Mouse (Mus musculus) CH12.LX (cell line): ENCODE measurements around the gene Primpol. TPM values are rescaled to one million over a fixed set of nuclear protein-coding genes. Genes with fewer than 3 reads are reported as not detected.

Experiments used
- DNase-seq: peaks from one replicate; pipeline ENCODE4 v3.0.0-alpha.2; 2013; ENCODE audit errors: extremely low read depth
- H3K27ac ChIP-seq: 2 replicates; pipeline ENCODE4 v1.5.1; 2012; ENCODE audit warnings: low read depth, mild to moderate bottlenecking, control low read depth, moderate library complexity; ENCODE audit not compliant: insufficient read depth
- H3K27me3 ChIP-seq: replicated peaks from 2 replicates; pipeline ENCODE3; 2012; ENCODE audit warnings: inconsistent platforms
- H3K36me3 ChIP-seq, 2 experiments: replicated peaks in 1 of 2; 2 replicates each; pipeline versions ENCODE3 to v1.6.1; 2012; ENCODE audit warnings: inconsistent platforms in 1 of 2, low read length in 1 of 2, mild to moderate bottlenecking in 1 of 2, mixed read lengths in 1 of 2, moderate library complexity in 1 of 2; ENCODE audit not compliant: control insufficient read depth in 1 of 2, insufficient read depth in 1 of 2
- H3K4me1 ChIP-seq, 2 experiments: 2 replicates each; pipeline ENCODE4 v1.6.1; 2012; ENCODE audit warnings: inconsistent platforms in 1 of 2, moderate library complexity in 1 of 2; ENCODE audit not compliant: insufficient read depth in 2 of 2, control insufficient read depth in 1 of 2
- H3K4me2 ChIP-seq: 2 replicates; pipeline ENCODE4 v1.6.1; 2012; ENCODE audit warnings: low read depth, mild to moderate bottlenecking, control low read depth; ENCODE audit not compliant: poor library complexity, insufficient read depth, severe bottlenecking
- H3K4me3 ChIP-seq, 3 experiments: fragments of 150-350 bp in 1 of 3; sonication (generic) in 1 of 3; replicated peaks in 1 of 3; 2 replicates each; pipeline versions ENCODE3 to v1.5.1; 2011 to 2012; ENCODE audit warnings: low read depth in 2 of 3, low read length in 2 of 3, mild to moderate bottlenecking in 2 of 3, moderate library complexity in 2 of 3, control low read depth in 1 of 3, improper control_type of control experiment in 1 of 3, inconsistent platforms in 1 of 3, mixed read lengths in 1 of 3; ENCODE audit not compliant: poor library complexity in 1 of 3
- H3K79me2 ChIP-seq: replicated peaks from 2 replicates; pipeline ENCODE4 v1.6.1; 2012; ENCODE audit warnings: mild to moderate bottlenecking, moderate library complexity; ENCODE audit not compliant: control insufficient read depth, poor library complexity, insufficient read depth, severe bottlenecking; ENCODE audit errors: extremely low read depth
- H3K9ac ChIP-seq: 2 replicates; pipeline ENCODE4 v1.6.1; 2012; ENCODE audit warnings: low read depth, mild to moderate bottlenecking, control low read depth, moderate library complexity; ENCODE audit not compliant: insufficient read depth
- H3K9me3 ChIP-seq: replicated peaks from 2 replicates; pipeline ENCODE3; 2012; ENCODE audit warnings: low read length, inconsistent platforms, mixed read lengths
- BHLHE40 ChIP-seq: IDR thresholded peaks from 2 replicates; pipeline ENCODE4 v1.6.1; 2011; ENCODE audit warnings: mild to moderate bottlenecking, low read depth, low read length, improper control_type of control experiment
- CHD2 ChIP-seq: IDR thresholded peaks from 2 replicates; pipeline ENCODE4 v1.6.1; 2011; ENCODE audit warnings: low read length, improper control_type of control experiment
- CTCF ChIP-seq, 2 experiments: IDR thresholded peaks in 1 of 2; conservative IDR thresholded peaks in 1 of 2; 2 replicates each; pipeline ENCODE4 v1.5.1; 2011 to 2012; ENCODE audit warnings: low read depth in 2 of 2, low read length in 2 of 2, improper control_type of control experiment in 1 of 2, inconsistent platforms in 1 of 2, mild to moderate bottlenecking in 1 of 2, moderate library complexity in 1 of 2
- E2F4 ChIP-seq: IDR thresholded peaks from 2 replicates; pipeline ENCODE4 v1.6.1; 2011; ENCODE audit warnings: low read depth, low read length, improper control_type of control experiment; ENCODE audit not compliant: insufficient replicate concordance
- ELF1 ChIP-seq: IDR thresholded peaks from 2 replicates; pipeline ENCODE4 v1.6.1; 2014; ENCODE audit warnings: low read depth, mild to moderate bottlenecking, inconsistent platforms, low read length, improper control_type of control experiment
- EP300 ChIP-seq: IDR thresholded peaks from 2 replicates; pipeline ENCODE4 v1.6.1; 2011; ENCODE audit warnings: low read length, improper control_type of control experiment
- ETS1 ChIP-seq: conservative IDR thresholded peaks from 2 replicates; pipeline ENCODE4 v1.6.1; 2012; ENCODE audit warnings: low read depth, mild to moderate bottlenecking, inconsistent platforms, low read length, improper control_type of control experiment, moderate library complexity
- GABPA ChIP-seq: IDR thresholded peaks from 2 replicates; pipeline ENCODE4 v1.6.1; 2012; ENCODE audit warnings: low read depth, low read length, improper control_type of control experiment, inconsistent platforms; ENCODE audit not compliant: insufficient replicate concordance
- HCFC1 ChIP-seq: IDR thresholded peaks from 2 replicates; pipeline ENCODE4 v1.6.1; 2012; ENCODE audit warnings: low read depth, mild to moderate bottlenecking, inconsistent platforms, low read length, improper control_type of control experiment
- IRF4 ChIP-seq: IDR thresholded peaks from 2 replicates; pipeline ENCODE4 v1.6.1; 2014; ENCODE audit warnings: low read depth, mild to moderate bottlenecking, inconsistent platforms, low read length, improper control_type of control experiment
- JUN ChIP-seq: IDR thresholded peaks from 2 replicates; pipeline ENCODE4 v1.6.1; 2011; ENCODE audit warnings: low read depth, mild to moderate bottlenecking, low read length, improper control_type of control experiment, moderate library complexity; ENCODE audit not compliant: insufficient read depth
- JUND ChIP-seq: conservative IDR thresholded peaks from 2 replicates; pipeline ENCODE4 v1.6.1; 2011; ENCODE audit warnings: low read depth, low read length, improper control_type of control experiment
- KAT2A ChIP-seq: IDR thresholded peaks from 2 replicates; pipeline ENCODE4 v1.6.1; 2012; ENCODE audit warnings: low read length, improper control_type of control experiment, inconsistent platforms; ENCODE audit not compliant: insufficient replicate concordance
- MAFK ChIP-seq: IDR thresholded peaks from 2 replicates; pipeline ENCODE4 v1.6.1; 2011; ENCODE audit warnings: low read length, improper control_type of control experiment; ENCODE audit not compliant: insufficient replicate concordance
- MAZ ChIP-seq: IDR thresholded peaks from 2 replicates; pipeline ENCODE4 v1.6.1; 2012; ENCODE audit warnings: low read depth, mild to moderate bottlenecking, inconsistent platforms, low read length, improper control_type of control experiment, moderate library complexity
- MEF2A ChIP-seq: IDR thresholded peaks from 2 replicates; pipeline ENCODE4 v1.6.1; 2014; ENCODE audit warnings: low read depth, mild to moderate bottlenecking, inconsistent platforms, low read length, improper control_type of control experiment, borderline replicate concordance
- MXI1 ChIP-seq: IDR thresholded peaks from 2 replicates; pipeline ENCODE4 v1.6.1; 2011; ENCODE audit warnings: mild to moderate bottlenecking, low read depth, low read length, improper control_type of control experiment
- MYC ChIP-seq: IDR thresholded peaks from 2 replicates; pipeline ENCODE4 v1.6.1; 2011; ENCODE audit warnings: low read depth, mild to moderate bottlenecking, improper control_type of control experiment, low read length
- NELFE ChIP-seq: IDR thresholded peaks from 2 replicates; pipeline ENCODE4 v1.6.1; 2011; ENCODE audit warnings: low read depth, low read length, improper control_type of control experiment
- NRF1 ChIP-seq: IDR thresholded peaks from 2 replicates; pipeline ENCODE4 v1.6.1; 2014; ENCODE audit warnings: low read depth, mild to moderate bottlenecking, inconsistent platforms, low read length, improper control_type of control experiment, moderate library complexity
- POLR2A ChIP-seq: IDR thresholded peaks from 2 replicates; pipeline ENCODE4 v1.6.1; 2011; ENCODE audit warnings: low read depth, mild to moderate bottlenecking, improper control_type of control experiment, low read length
- RCOR1 ChIP-seq: conservative IDR thresholded peaks from 2 replicates; pipeline ENCODE4 v1.6.1; 2012; ENCODE audit warnings: low read depth, mild to moderate bottlenecking, inconsistent platforms, low read length, improper control_type of control experiment
- SIN3A ChIP-seq: IDR thresholded peaks from 2 replicates; pipeline ENCODE4 v1.6.1; 2012; ENCODE audit warnings: low read length, improper control_type of control experiment, inconsistent platforms
- UBTF ChIP-seq: IDR thresholded peaks from 2 replicates; pipeline ENCODE4 v1.6.1; 2012; ENCODE audit warnings: low read depth, mild to moderate bottlenecking, inconsistent platforms, low read length, improper control_type of control experiment, moderate library complexity
- USF1 ChIP-seq: IDR thresholded peaks from 2 replicates; pipeline ENCODE4 v1.6.1; 2014; ENCODE audit warnings: low read depth, mild to moderate bottlenecking, inconsistent platforms, low read length, improper control_type of control experiment
- ZC3H11A ChIP-seq: IDR thresholded peaks from 2 replicates; pipeline ENCODE4 v1.6.1; 2012; ENCODE audit warnings: low read depth, mild to moderate bottlenecking, inconsistent platforms, low read length, improper control_type of control experiment
- ZMIZ1 ChIP-seq: IDR thresholded peaks from 2 replicates; pipeline ENCODE4 v1.6.1; 2012; ENCODE audit warnings: low read depth, mild to moderate bottlenecking, inconsistent platforms, low read length, improper control_type of control experiment
- ZNF384 ChIP-seq: IDR thresholded peaks from 2 replicates; pipeline ENCODE4 v1.6.1; 2012; ENCODE audit warnings: low read depth, low read length, improper control_type of control experiment, inconsistent platforms
- dilution Hi-C: fragments of 300-500 bp; cut with MboI; formaldehyde crosslinking; loops from 2 replicates; pipeline ENCODE4 v1.14.3; 2020; ENCODE audit warnings: low sequenced_read_pairs; ENCODE audit not compliant: extremely low pct_unique_long_range_greater_than_20kb, extremely low pct_ligation_motif_present
- in situ Hi-C: fragments of 300-500 bp; cut with MboI; formaldehyde crosslinking; loops from 3 replicates; pipeline ENCODE4 v1.14.3; 2019; ENCODE audit warnings: low sequenced_read_pairs, low pct_ligation_motif_present, low pct_unique_long_range_greater_than_20kb, mixed read lengths
- polyA plus RNA-seq: library from polyadenylated mRNA; unstranded; fragments of >175 nt; gene quantifications from 2 replicates; pipeline ENCODE4 v1.2.1, GENCODE M21; 2012; ENCODE audit warnings: low read depth; ENCODE audit not compliant: insufficient read length
- total RNA-seq, 2 experiments: library from RNA; depleted of rRNA; stranded (reverse); fragments of 300-350 nt in 1 of 2; fragments of >200 nt in 1 of 2; gene quantifications; 2 replicates each; pipeline ENCODE4 v1.2.3; 2012 to 2014

Gene Primpol
- total and polyA plus RNA-seq, 3 experiments, result 12.4 to 17.8 (median 15.3) TPM

- H3K27ac ChIP-seq, result no peak overlapping the region
- DNase-seq, result no peak
- TF ChIP-seq BHLHE40, result no peak
- TF ChIP-seq MYC, result no peak
- no peak for TF ChIP-seq UBTF
- TF ChIP-seq E2F4, result no peak
- TF ChIP-seq HCFC1, result no peak
- no peak for TF ChIP-seq CHD2
- no peak for TF ChIP-seq MEF2A
- TF ChIP-seq EP300, result no peak
- no peak for TF ChIP-seq ETS1
- TF ChIP-seq ZMIZ1, result no peak
- no peak for TF ChIP-seq SIN3A
- no peak for TF ChIP-seq JUND
- TF ChIP-seq GABPA, result no peak
- no peak overlapping the region for H3K4me3 ChIP-seq
- no peak overlapping the region for H3K4me2 ChIP-seq
- in situ Hi-C loops, result no loop called here
- H3K9me3 ChIP-seq, result no peaks in the 10 kb centered on the region
- H3K36me3 ChIP-seq, result peaks cover 31 to 53% of the 10 kb centered on the region in 2 experiments
- dilution Hi-C loops, result no loop called here
- peaks cover 18 to 41% of the 10 kb centered on the region in 2 experiments for H3K4me1 ChIP-seq
- H3K27me3 ChIP-seq, result no peaks in the 10 kb centered on the region
- no peak overlapping the region for H3K9ac ChIP-seq
- peaks cover 25% of the 10 kb centered on the region for H3K79me2 ChIP-seq
These were observed 13.4 kb upstream of the Primpol start for GRCm38 (mm10) chr8:46630422-46630821.

GRCm38 (mm10) chr8:46628645-46629044 is 11.6 kb upstream of the Primpol start:
- Histone ChIP-seq H3K79me2 (peaks cover 33% of the 10 kb centered on the region), H3K4me1 (peaks cover 20 to 55% of the 10 kb centered on the region in 2 experiments), H3K4me2 (peak overlapping the region; percentile 96), H3K9me3 (no peaks in the 10 kb centered on the region), H3K27ac (peak overlapping the region; percentile 86; the same call in 1 of the 2 replicates), H3K27me3 (no peaks in the 10 kb centered on the region), H3K4me3 (no peak overlapping the region), H3K9ac (peak overlapping the region; percentile 49; the same call in 1 of the 2 replicates), H3K36me3 (peaks cover 17 to 35% of the 10 kb centered on the region in 2 experiments)
- in situ Hi-C loops (no loop called here), dilution Hi-C loops (no loop called here)
- peak; percentile 33 for DNase-seq
- TF ChIP-seq ELF1 (0 out of 2 replicates have a peak, but pooled peaks have one; percentile 14), MAZ (no peak), ZMIZ1 (no peak), NELFE (no peak), USF1 (no peak), SIN3A (no peak), IRF4 (peak; percentile 58; the same call in 1 of the 2 replicates), POLR2A (no peak), NRF1 (no peak), BHLHE40 (no peak), MEF2A (no peak), JUN (no peak), EP300 (peak; percentile 60; the same call in 1 of the 2 replicates), RCOR1 (no peak), KAT2A (no peak), ZNF384 (no peak), MXI1 (no peak), HCFC1 (no peak), MAFK (0 out of 2 replicates have a peak, but pooled peaks have one; percentile 25), JUND (no peak), ETS1 (no peak), ZC3H11A (no peak), CTCF (conservative IDR thresholded peaks at IDR 0.05 in 1 of 2, IDR thresholded peaks at IDR 0.05 in 1 of 2; ENCODE audit: low read depth in 2 of 2, low read length in 2 of 2) (no peak), GABPA (no peak)
